Mouse (Mus musculus): ENCODE measurements around the gene Tspan13.

Tspan13 gene

GRCm38 (mm10) chr12:36030660-36031363 lies 11.5 kb downstream of the Tspan13 start:
- DNase-seq (ENCODE audit: low spot score) = peak; percentile 51

- DNase-seq (ENCODE audit: low spot score) = no peak
Observed at GRCm38 (mm10) chr12:36029687-36030086, 12.6 kb downstream of the Tspan13 start.

- no peak for DNase-seq (ENCODE audit: low spot score)
Observed at GRCm38 (mm10) chr12:36028968-36029645, 13.2 kb downstream of the Tspan13 start.

DNA sequence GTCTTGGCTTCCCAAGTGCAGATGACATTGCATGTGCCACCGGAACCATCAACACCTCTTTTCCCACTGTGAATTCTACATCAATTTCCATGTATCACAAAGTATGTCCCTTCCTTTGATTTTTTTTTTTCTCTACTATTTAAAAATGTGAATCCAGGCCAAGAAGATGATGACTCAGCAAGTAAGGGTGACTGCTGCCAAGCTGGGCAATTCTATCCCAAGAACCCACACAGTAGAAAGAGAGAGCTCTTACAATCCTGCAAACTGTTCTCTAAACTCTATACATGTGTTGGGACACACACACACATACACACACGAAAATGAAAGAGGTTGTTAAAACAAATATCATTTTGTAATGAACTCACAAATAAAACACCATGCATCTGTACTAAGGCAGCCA lies 15.1 kb downstream of the Tspan13 start:
- no peak for DNase-seq (ENCODE audit: low spot score)

- no peak for DNase-seq (ENCODE audit: low spot score)
Observed at GRCm38 (mm10) chr12:36026126-36026525, 16.2 kb downstream of the Tspan13 start.

GRCm38 (mm10) chr12:36020710-36021109 lies 21.6 kb downstream of the Tspan13 start:
- DNase-seq (ENCODE audit: low spot score) = no peak

DNA sequence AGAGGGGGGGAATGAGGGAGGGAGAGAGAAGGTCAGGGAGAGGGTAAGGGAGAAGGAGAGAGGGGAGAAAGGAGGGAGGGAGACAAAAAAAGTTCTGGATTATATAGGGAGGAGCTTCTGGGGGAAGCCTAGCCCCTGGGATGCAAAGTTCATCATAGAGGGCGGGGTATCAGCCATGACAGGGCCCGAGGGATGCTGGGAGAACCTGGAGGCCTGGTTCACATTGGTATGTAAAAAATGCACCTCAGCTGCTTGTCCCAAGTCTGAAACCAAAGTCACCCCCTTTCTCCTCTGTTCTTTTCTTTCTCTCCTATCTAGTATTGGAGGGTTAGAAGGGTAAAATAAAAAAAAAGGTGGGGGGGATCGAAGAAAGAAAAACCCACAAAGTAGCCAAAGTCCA lies 22.2 kb downstream of the Tspan13 start:
- no peak for DNase-seq (ENCODE audit: low spot score)

DNA sequence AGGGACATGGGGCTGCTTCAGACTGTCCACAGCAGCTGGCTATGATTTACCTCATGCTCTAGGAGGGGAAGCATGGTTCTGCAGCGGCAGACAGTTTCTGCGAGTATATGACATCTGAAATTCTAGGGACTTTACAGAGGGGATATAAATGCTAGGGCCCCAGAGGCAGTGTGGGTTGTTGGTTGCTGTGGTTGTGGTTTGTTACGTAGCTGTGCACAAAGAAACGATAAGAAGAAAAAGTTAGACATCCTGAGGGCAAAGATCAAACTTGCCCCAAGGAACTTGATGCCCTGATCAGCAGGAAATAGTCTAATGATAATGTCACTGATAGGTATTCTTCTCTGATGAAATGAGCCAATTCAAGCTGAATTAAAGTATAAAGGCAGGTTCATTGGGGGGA lies 22.7 kb downstream of the Tspan13 start:
- DNase-seq (ENCODE audit: low spot score) = no peak

- no peak for DNase-seq (ENCODE audit: low spot score)
Observed at GRCm38 (mm10) chr12:36017791-36018190, 24.5 kb downstream of the Tspan13 start.

- DNase-seq (ENCODE audit: low spot score) = no peak
Observed at GRCm38 (mm10) chr12:36013216-36013910, 28.9 kb downstream of the Tspan13 start.

- no peak for DNase-seq (ENCODE audit: low spot score)
Observed at GRCm38 (mm10) chr12:36008364-36009047, 33.8 kb downstream of the Tspan13 start.

GRCm38 (mm10) chr12:36007581-36007980 lies 34.7 kb downstream of the Tspan13 start:
- no peak for DNase-seq (ENCODE audit: low spot score)

GRCm38 (mm10) chr12:36004714-36005113 lies 37.6 kb downstream of the Tspan13 start:
- DNase-seq (ENCODE audit: low spot score) = no peak

DNA sequence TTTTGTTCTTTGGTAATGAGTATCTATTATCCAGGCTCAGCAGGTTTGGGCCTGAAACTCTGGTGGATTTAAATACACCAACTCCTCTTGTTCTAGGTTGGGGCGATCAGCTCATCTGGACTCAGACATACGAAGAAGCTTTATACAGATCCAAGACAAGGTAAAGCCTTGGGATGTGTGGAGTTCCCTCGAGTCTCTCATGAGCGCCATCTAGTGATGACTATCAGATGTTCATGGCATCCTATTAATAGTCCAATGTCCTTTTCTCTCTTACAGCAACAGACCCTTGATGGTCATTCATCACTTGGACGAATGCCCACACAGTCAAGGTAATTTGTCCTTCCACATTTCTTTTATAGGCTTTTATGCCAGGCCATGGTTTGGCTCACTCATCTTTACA lies 46.5 kb downstream of the Tspan13 start:
- peak; percentile 60 for DNase-seq (ENCODE audit: low spot score)

- DNase-seq (ENCODE audit: low spot score) = no peak
Observed at GRCm38 (mm10) chr12:35994098-35994497, 48.2 kb downstream of the Tspan13 start.

DNA sequence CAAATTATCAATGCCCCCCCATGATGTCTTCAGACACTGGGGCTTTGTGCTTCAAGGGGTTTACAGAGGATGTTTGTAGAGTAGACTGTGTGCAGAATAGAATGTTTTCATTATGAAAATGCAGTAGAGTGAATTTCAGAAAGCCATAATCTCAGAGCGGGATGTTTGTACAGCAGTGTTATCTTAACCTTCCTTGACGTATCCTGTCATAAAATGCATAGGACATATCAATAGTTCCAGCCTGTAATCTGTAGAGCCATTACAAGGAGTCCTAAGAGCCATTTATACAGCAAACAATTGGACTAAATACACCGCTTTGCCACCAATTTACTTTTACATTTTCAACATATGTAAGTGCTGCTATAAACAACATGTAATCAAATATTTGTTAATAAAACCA lies 48.7 kb downstream of the Tspan13 start:
- DNase-seq (ENCODE audit: low spot score) = no peak

DNA sequence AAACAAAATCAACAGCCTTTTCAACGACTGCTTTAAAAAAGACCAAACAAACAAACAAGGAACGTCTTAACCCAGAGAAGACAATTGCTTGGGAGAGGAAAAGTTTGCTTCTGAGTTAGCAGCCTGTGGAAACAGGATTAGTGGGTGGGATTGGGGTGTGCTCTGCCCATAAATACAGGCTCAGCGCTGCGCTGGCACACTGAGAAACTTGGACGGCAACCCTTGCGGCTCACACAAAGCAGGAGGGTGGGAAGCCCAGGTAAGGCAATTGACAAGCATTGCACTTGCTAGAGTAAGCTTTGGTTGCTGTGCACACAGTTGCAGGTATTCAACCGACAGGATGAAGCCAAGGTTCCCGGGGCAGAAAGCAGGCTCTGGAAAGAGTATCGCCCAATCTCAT lies 49.6 kb downstream of the Tspan13 start, which contains the start of gene Agr2:
TSS of gene Agr2 (plus strand) at position 197 of the 400 bp plus-strand sequence.
- no peak for DNase-seq (ENCODE audit: low spot score)

DNA sequence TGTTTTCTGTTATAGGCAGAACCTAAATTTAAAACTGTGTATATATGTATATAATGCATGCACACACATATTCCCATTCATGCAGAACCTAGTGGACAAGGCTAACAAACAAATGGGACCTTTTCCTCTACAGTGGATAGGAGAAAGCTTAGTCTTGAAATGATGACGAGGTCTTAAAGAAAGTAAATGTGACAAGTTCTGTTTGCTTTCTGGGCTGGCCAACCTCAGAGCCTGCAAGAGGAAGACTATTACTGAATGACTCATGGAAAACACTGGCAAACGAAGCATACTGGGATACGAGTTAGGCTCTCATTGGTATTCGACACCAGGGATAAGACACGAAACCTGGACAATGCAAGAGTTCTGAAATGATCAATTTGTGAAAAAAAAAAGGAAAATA lies 57.6 kb downstream of the Tspan13 start:
- DNase-seq (ENCODE audit: low spot score) = no peak

GRCm38 (mm10) chr12:35983472-35983871 lies 58.8 kb downstream of the Tspan13 start:
- peak; percentile 16 for DNase-seq (ENCODE audit: low spot score)

GRCm38 (mm10) chr12:35981732-35982360 lies 60.5 kb downstream of the Tspan13 start:
- peak; percentile 76 for DNase-seq (ENCODE audit: low spot score)

- DNase-seq (ENCODE audit: low spot score) = no peak
Observed at GRCm38 (mm10) chr12:35979625-35980024, 62.7 kb downstream of the Tspan13 start.
